Mouse (Mus musculus) liver, postnatal 0 days (tissue): ENCODE measurements at regions not wholly inside any gene's neighbourhood (a gene's known extent, or its start where the extent isn't known, plus 50 kb on each side); places are given as distances from the start of the nearest gene placed in this dataset.

Experiments used
- ATAC-seq: fragments of 200-750 bp; cut with Nextera tagmentation; 2 replicates; pipeline ENCODE4 v1.8.0; 2017; ENCODE audit warnings: mild to moderate bottlenecking, moderate library complexity
- DNase-seq: peaks from one replicate; pipeline ENCODE4 v3.0.0-alpha.2; 2016
- H3K27ac ChIP-seq: fragments of 300-500 bp; sonication (generic); 2 replicates; pipeline ENCODE4 v1.5.1; 2014; ENCODE audit warnings: antibody characterized with exemption, moderate library complexity, mild to moderate bottlenecking, low read depth
- H3K27me3 ChIP-seq: fragments of 300-500 bp; sonication (generic); 2 replicates; pipeline ENCODE4 v1.6.1; 2014; ENCODE audit warnings: low read length, control low read depth, mixed read lengths; ENCODE audit not compliant: insufficient read depth
- H3K36me3 ChIP-seq: fragments of 300-500 bp; sonication (generic); replicated peaks from 2 replicates; pipeline ENCODE4 v1.6.1; 2014; ENCODE audit warnings: mild to moderate bottlenecking, control low read depth, low read length, moderate library complexity, mixed read lengths; ENCODE audit not compliant: insufficient read depth
- H3K4me1 ChIP-seq: fragments of 300-500 bp; sonication (generic); 2 replicates; pipeline ENCODE4 v1.6.1; 2014; ENCODE audit warnings: antibody characterized with exemption, mild to moderate bottlenecking, control low read depth; ENCODE audit not compliant: insufficient read depth
- H3K4me2 ChIP-seq: fragments of 300-500 bp; sonication (generic); 2 replicates; pipeline ENCODE4 v1.6.1; 2014; ENCODE audit warnings: low read depth, mild to moderate bottlenecking, low read length, moderate library complexity, mixed read lengths
- H3K4me3 ChIP-seq: fragments of 300-500 bp; sonication (generic); 2 replicates; pipeline ENCODE4 v1.5.1; 2014; ENCODE audit warnings: low read depth, low read length
- H3K9ac ChIP-seq: fragments of 300-500 bp; sonication (generic); replicated peaks from 2 replicates; pipeline ENCODE4 v1.6.1; 2014; ENCODE audit warnings: mild to moderate bottlenecking, moderate library complexity
- H3K9me3 ChIP-seq: fragments of 300-500 bp; sonication (generic); 2 replicates; pipeline ENCODE4 v1.6.1; 2016; ENCODE audit warnings: mild to moderate bottlenecking, control low read depth, low read length, mixed read lengths
- CTCF ChIP-seq: sonication (generic); IDR thresholded peaks from 2 replicates; pipeline ENCODE4 v1.5.1; 2016; ENCODE audit warnings: antibody characterized with exemption, low read depth
- EP300 ChIP-seq: IDR thresholded peaks from 2 replicates; pipeline ENCODE4 v1.6.1; 2016; ENCODE audit warnings: antibody characterized with exemption, low read depth, mild to moderate bottlenecking
- WGBS: fragments of 180-500 bp; shearing (Covaris S2); extraction: QIAGEN DNeasy Blood & Tissue Kit; methylation state at CpG from one replicate; pipeline ENCODE4 v1.1.7; 2014; ENCODE audit not compliant: insufficient replicate concordance; 5-methylcytosine and 5-hydroxymethylcytosine counted together

- no peak for DNase-seq
- ATAC-seq = no peak
- no peak overlapping the region for H3K27ac ChIP-seq
These were observed 120.1 kb upstream of the Zfand5 start for GRCm38 (mm10) chr19:21152027-21152426.

GRCm38 (mm10) chr19:21150849-21151248, 121.2 kb upstream of the Zfand5 start:
- no peak for ATAC-seq
- no peak overlapping the region for H3K27ac ChIP-seq

More at GRCm38 (mm10) chr19:21152027-21152426, 120.1 kb upstream of the Zfand5 start:
- WGBS = 84% methylated on average over 3 of the region's 3 CpGs
- no peaks in the 10 kb centered on the region for H3K4me1 ChIP-seq
- H3K4me2 ChIP-seq = no peak overlapping the region
- TF ChIP-seq CTCF (no peak), EP300 (no peak)
- H3K36me3 ChIP-seq = no peaks in the 10 kb centered on the region
- no peaks in the 10 kb centered on the region for H3K9me3 ChIP-seq
- H3K4me3 ChIP-seq = no peak overlapping the region
- no peaks in the 10 kb centered on the region for H3K27me3 ChIP-seq
- H3K9ac ChIP-seq = no peak overlapping the region

GRCm38 (mm10) chr19:21150241-21150640, 121.8 kb upstream of the Zfand5 start:
- WGBS = 85% methylated on average over 1 of the region's 1 CpGs
- no peak for ATAC-seq
- Histone ChIP-seq H3K27me3 (no peaks in the 10 kb centered on the region), H3K9ac (no peak overlapping the region), H3K4me2 (no peak overlapping the region), H3K4me3 (no peak overlapping the region), H3K36me3 (no peaks in the 10 kb centered on the region), H3K4me1 (no peaks in the 10 kb centered on the region), H3K27ac (no peak overlapping the region), H3K9me3 (no peaks in the 10 kb centered on the region)
- DNase-seq = no peak
- TF ChIP-seq EP300 (no peak), CTCF (no peak)

More at GRCm38 (mm10) chr19:21150849-21151248, 121.2 kb upstream of the Zfand5 start:
- H3K4me1 ChIP-seq = no peaks in the 10 kb centered on the region
- DNase-seq = no peak
- H3K36me3 ChIP-seq = no peaks in the 10 kb centered on the region
- 73% methylated on average over 3 of the region's 3 CpGs for WGBS
- no peak overlapping the region for H3K4me2 ChIP-seq
- H3K27me3 ChIP-seq = no peaks in the 10 kb centered on the region
- H3K4me3 ChIP-seq = no peak overlapping the region
- TF ChIP-seq EP300 (no peak), CTCF (no peak)
- no peak overlapping the region for H3K9ac ChIP-seq
- H3K9me3 ChIP-seq = no peaks in the 10 kb centered on the region

- no peak for DNase-seq
- peaks cover 4% of the 10 kb centered on the region; the same call in 1 of the 2 replicates for H3K4me1 ChIP-seq
- WGBS = 69% methylated on average over 4 of the region's 4 CpGs
- no peaks in the 10 kb centered on the region for H3K36me3 ChIP-seq
- H3K27me3 ChIP-seq = no peaks in the 10 kb centered on the region
- no peak for TF ChIP-seq EP300
- TF ChIP-seq CTCF = no peak
- H3K9ac ChIP-seq = no peak overlapping the region
- no peaks in the 10 kb centered on the region for H3K9me3 ChIP-seq
- ATAC-seq = no peak
- H3K4me2 ChIP-seq = no peak overlapping the region
- no peak overlapping the region for H3K4me3 ChIP-seq
- H3K27ac ChIP-seq = no peak overlapping the region
These were observed 125.2 kb upstream of the Zfand5 start for GRCm38 (mm10) chr19:21146860-21147390.

GRCm38 (mm10) chr19:21144659-21145283, 127.3 kb upstream of the Zfand5 start:
- Histone ChIP-seq H3K9me3 (no peaks in the 10 kb centered on the region), H3K36me3 (no peaks in the 10 kb centered on the region), H3K9ac (no peak overlapping the region), H3K27me3 (no peaks in the 10 kb centered on the region), H3K4me2 (peak overlapping the region; percentile 46), H3K4me3 (no peak overlapping the region), H3K4me1 (peaks cover 4% of the 10 kb centered on the region; the same call in 1 of the 2 replicates), H3K27ac (no peak overlapping the region)
- 28% methylated on average over 13 of the region's 13 CpGs for WGBS
- TF ChIP-seq CTCF = no peak
- TF ChIP-seq EP300 = no peak
- ATAC-seq (peak; percentile 84), DNase-seq (peak; percentile 39)

GRCm38 (mm10) chr19:21143970-21144595, 128.0 kb upstream of the Zfand5 start:
- H3K9ac ChIP-seq = no peak overlapping the region
- TF ChIP-seq CTCF (no peak), EP300 (no peak)
- no peak for DNase-seq
- WGBS = 26% methylated on average over 7 of the region's 7 CpGs
- no peaks in the 10 kb centered on the region for H3K36me3 ChIP-seq
- no peaks in the 10 kb centered on the region for H3K27me3 ChIP-seq
- peak overlapping the region; percentile 46 for H3K4me2 ChIP-seq
- H3K9me3 ChIP-seq = no peaks in the 10 kb centered on the region
- no peak for ATAC-seq
- peaks cover 4% of the 10 kb centered on the region; the same call in 1 of the 2 replicates for H3K4me1 ChIP-seq
- no peak overlapping the region for H3K27ac ChIP-seq
- H3K4me3 ChIP-seq = no peak overlapping the region
